Mouse (Mus musculus): ENCODE results near the gene Tmem263.

DNA sequence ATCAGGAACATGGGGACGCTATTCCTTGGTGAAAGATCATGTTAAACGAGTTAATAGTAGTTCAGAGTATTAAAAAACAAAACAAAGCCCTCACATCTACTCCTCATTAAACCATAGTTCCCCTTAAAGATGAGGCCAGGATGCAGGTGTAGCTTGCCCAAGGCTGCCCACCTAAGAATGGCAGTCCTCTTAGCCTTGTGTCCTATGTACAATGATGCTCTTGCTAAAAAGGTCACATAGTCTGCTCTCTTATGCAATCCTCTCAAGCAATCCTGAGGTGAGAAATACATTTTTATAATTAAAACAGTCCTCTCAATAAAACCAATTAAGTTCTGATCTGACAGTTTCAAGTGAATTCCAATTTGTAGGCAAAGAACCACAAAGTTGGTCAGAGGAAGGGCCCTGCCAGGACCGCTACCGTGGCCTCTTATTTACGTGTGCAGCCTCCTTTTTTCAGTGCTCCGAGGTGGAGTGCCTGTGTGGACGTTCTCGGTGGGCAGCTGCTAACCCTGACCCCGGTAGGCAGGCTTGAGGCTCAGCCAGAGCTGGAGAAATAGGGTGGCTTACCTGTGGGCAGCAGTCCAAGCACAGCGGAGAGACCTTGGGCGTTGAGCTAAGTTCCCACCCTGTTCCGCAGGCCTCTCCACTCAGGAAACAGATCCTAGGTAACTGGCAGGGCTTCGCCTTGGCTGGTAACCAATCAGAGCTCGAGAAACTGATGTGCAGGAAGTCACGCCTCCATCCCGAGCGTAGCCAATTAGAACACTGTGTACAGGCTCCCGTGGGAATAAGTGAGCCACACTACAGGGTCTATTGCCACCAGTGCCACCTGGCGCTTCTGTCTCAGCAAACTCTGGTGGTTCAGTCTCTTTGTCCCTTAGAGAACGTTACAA lies 25.2 kb downstream of the Tmem263 start, which contains the start of gene Mterf2:
- TF ChIP-seq EP300 (IDR thresholded peaks at IDR 0.05; ENCODE audit: low read depth) (no peak), CTCF (IDR thresholded peaks at IDR 0.05; ENCODE audit: low read depth) (peak; percentile 36)

Measured in liver, postnatal 0 days (tissue).